8 mouse cellular contexts compared by ENCODE assay signal in the genomic region with DNA sequence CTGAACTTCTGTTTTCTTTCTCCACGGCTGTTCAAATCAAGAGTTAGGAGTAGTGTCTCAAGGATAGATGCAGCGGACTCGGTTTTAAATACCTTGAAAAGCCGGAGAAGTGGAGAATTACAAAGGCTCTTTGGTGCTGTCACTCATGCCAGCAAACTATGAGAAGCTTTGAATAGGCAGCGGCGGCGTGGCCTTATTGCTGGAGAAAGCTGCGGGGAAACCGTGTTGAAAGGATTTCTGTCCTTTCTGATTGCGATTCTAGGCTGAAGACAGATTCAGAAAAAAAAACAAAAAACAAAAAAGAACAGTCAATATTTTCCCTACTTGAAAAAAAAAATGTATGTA. TPM values are rescaled to one million over a fixed set of nuclear protein-coding genes. Genes with fewer than 3 reads are reported as not detected.
DNase-seq lines count a peak whose midpoint lies in the region; ATAC-seq lines count a peak whose summit lies in the region.

No protein-coding gene starts in this region.

- peak overlapping the region; percentile 67 for H3K4me2 ChIP-seq in heart, embryonic 15.5 days
- peak overlapping the region; percentile 67 for H3K4me2 ChIP-seq in hindbrain, embryonic 11.5 days (replicated peaks; ENCODE audit: low read depth, low read length)

- peak overlapping the region; percentile 82 for H3K4me3 ChIP-seq in heart, embryonic 15.5 days
- peak overlapping the region; percentile 77 for H3K4me3 ChIP-seq in hindbrain, embryonic 11.5 days (ENCODE audit: low read depth, low read length)

- ATAC-seq in heart, embryonic 15.5 days (replicated peaks; ENCODE audit: insufficient number of reproducible peaks, insufficient read depth, low FRiP score, low read depth): no peak
- ATAC-seq in activated CD4-positive, CD25-positive, alpha-beta regulatory T cell, adult 4 months: peak; percentile 18
- peak; percentile 62; the same call in 1 of the 2 replicates for ATAC-seq in hindbrain, embryonic 11.5 days (ENCODE audit: low FRiP score)
- peak; percentile 59 for ATAC-seq in megakaryocyte-erythroid progenitor cell, adult 5-6 weeks (replicated peaks; ENCODE audit: low FRiP score, low TSS enrichment, poor library complexity, severe bottlenecking)

- peaks cover 9% of the 10 kb centered on the region; the same call in 1 of the 2 replicates for H3K36me3 ChIP-seq in heart, embryonic 15.5 days
- no peaks in the 10 kb centered on the region for H3K36me3 ChIP-seq in hindbrain, embryonic 11.5 days (ENCODE audit: control insufficient read depth, insufficient read depth, low read length)

- WGBS in heart, embryonic 15.5 days: under 1% methylated on average over 10 of the region's 10 CpGs
- 0% methylated on average over 10 of the region's 10 CpGs for WGBS in hindbrain, embryonic 11.5 days

- H3K27me3 ChIP-seq in heart, embryonic 15.5 days: no peaks in the 10 kb centered on the region
- H3K27me3 ChIP-seq in hindbrain, embryonic 11.5 days (ENCODE audit: control insufficient read depth, insufficient read depth, low read length): no peaks in the 10 kb centered on the region

- H3K27ac ChIP-seq in heart, embryonic 15.5 days: peak overlapping the region; percentile 99
- H3K27ac ChIP-seq in hindbrain, embryonic 11.5 days (ENCODE audit: low read depth, low read length): peak overlapping the region; percentile 89

- H3K4me1 ChIP-seq in heart, embryonic 15.5 days (replicated peaks): peaks cover 28% of the 10 kb centered on the region
- no peaks in the 10 kb centered on the region for H3K4me1 ChIP-seq in hindbrain, embryonic 11.5 days (replicated peaks; ENCODE audit: control insufficient read depth, insufficient read depth, low read length)

- DNase-seq in heart, postnatal 36 days: no peak
- no peak for DNase-seq in hindbrain, embryonic 11.5 days (ENCODE audit: low spot score)
- no peak for DNase-seq in right cerebral cortex, postnatal 36 days (ENCODE audit: low spot score in 2 of 2)
- no peak for DNase-seq in left cerebral cortex, postnatal 25 days (ENCODE audit: low spot score in 2 of 2)
- no peak for DNase-seq in yolk sac, embryonic 10.5 days (ENCODE audit: low spot score)

- intact Hi-C loops in heart, postnatal 36 days (cut with DNase I): loop anchor here (5.0 to 10.0 kb wide), 3 partner anchors 148 to 1585 kb away; partner anchors contain the start of genes Hist1h1a, Hist1h1b, Hist1h2an and Hist1h2bp
- intact Hi-C loops in left cerebral cortex, postnatal 25 days (cut with DNase I): loop anchor here (5.0 kb wide), 1 partner anchor 148 kb away; no protein-coding TSS in a partner anchor

- peak overlapping the region; percentile 83 for H3K9ac ChIP-seq in heart, embryonic 15.5 days
- H3K9ac ChIP-seq in hindbrain, embryonic 11.5 days (ENCODE audit: low read depth, low read length): peak overlapping the region; percentile 80

- no peaks in the 10 kb centered on the region for H3K9me3 ChIP-seq in heart, embryonic 15.5 days (replicated peaks)
- no peaks in the 10 kb centered on the region for H3K9me3 ChIP-seq in hindbrain, embryonic 11.5 days (ENCODE audit: control insufficient read depth, low read length)

RNA-seq across cellular contexts. Expression of gene Zfp322a, which starts 0.4 kb away (rescaled TPM):
- 33.4 and 39.1 TPM in 2 replicates for polyA plus RNA-seq in heart, embryonic 15.5 days (2015; fragmentation: Nextera tagmentation; extraction: Ambion mirVana)
- 10 to 100 TPM; 13.6 to 16.5 TPM for total RNA-seq in heart, postnatal 36 days (2021)
- polyA plus RNA-seq in activated CD4-positive, CD25-positive, alpha-beta regulatory T cell, adult 4 months (2017; shearing (Covaris generic)): 10 to 100 TPM; 29.2 to 34.1 TPM
- polyA plus RNA-seq in hindbrain, embryonic 11.5 days (2014; fragmentation: Nextera tagmentation; extraction: Ambion mirVana): 65.0 and 65.6 TPM in 2 replicates
- total RNA-seq in megakaryocyte-erythroid progenitor cell, adult 5-6 weeks (2014; fragmentation: Nextera tagmentation): 16.0 and 23.2 TPM in 2 replicates
- total RNA-seq in megakaryocyte-erythroid progenitor cell, adult 5-6 weeks (2017): 64.7 and 75.8 TPM in 2 replicates
- total RNA-seq in left cerebral cortex, postnatal 25 days (2021): 10 to 100 TPM; 35.1 to 36.5 TPM

RNA-seq across cellular contexts. Expression of gene Abt1, which starts 54.3 kb away (rescaled TPM):
- 8.1 and 8.2 TPM in 2 replicates for polyA plus RNA-seq in heart, embryonic 15.5 days (2015; fragmentation: Nextera tagmentation; extraction: Ambion mirVana)
- 1 to 10 TPM; 4.3 TPM for total RNA-seq in heart, postnatal 36 days (2021)
- 10 to 100 TPM; 10.4 to 11.1 TPM for polyA plus RNA-seq in activated CD4-positive, CD25-positive, alpha-beta regulatory T cell, adult 4 months (2017; shearing (Covaris generic))
- polyA plus RNA-seq in hindbrain, embryonic 11.5 days (2014; fragmentation: Nextera tagmentation; extraction: Ambion mirVana): 12.1 and 13.4 TPM in 2 replicates
- total RNA-seq in megakaryocyte-erythroid progenitor cell, adult 5-6 weeks (2014; fragmentation: Nextera tagmentation): 8.0 and 10.7 TPM in 2 replicates
- 12.8 and 13.7 TPM in 2 replicates for total RNA-seq in megakaryocyte-erythroid progenitor cell, adult 5-6 weeks (2017)
- total RNA-seq in left cerebral cortex, postnatal 25 days (2021): 1 to 10 TPM; 8.3 to 8.9 TPM
